Mouse (Mus musculus): ENCODE measurements around the gene Ahcyl1. TPM values are rescaled to one million over a fixed set of nuclear protein-coding genes. Genes with fewer than 3 reads are reported as not detected.
"Not testable (repeated sequence)": the region's sequence is repeated elsewhere in the genome, so short reads cannot be mapped to it uniquely, and the experiment has no call there.

Ahcyl1 gene
- polyA plus RNA-seq (2012; rRNA removed): 321 TPM in 2 replicates

GRCm38 (mm10) chr3:107695948-107696881 lies at the start of gene Ahcyl1:
TSS of gene Ahcyl1 (minus strand) at chr3:107696560.
- DNase-seq (ENCODE audit: extremely low spot score in 1 of 2, low spot score in 1 of 2): peak; percentile 99

GRCm38 (mm10) chr3:107746026-107746425 lies 49.7 kb upstream of the Ahcyl1 start:
- no peak for DNase-seq (ENCODE audit: extremely low spot score in 1 of 2, low spot score in 1 of 2)

- no peak for DNase-seq (ENCODE audit: extremely low spot score in 1 of 2, low spot score in 1 of 2)
Measured at GRCm38 (mm10) chr3:107743650-107744049, 47.3 kb upstream of the Ahcyl1 start.

GRCm38 (mm10) chr3:107743107-107743506 lies 46.7 kb upstream of the Ahcyl1 start:
- no peak for DNase-seq (ENCODE audit: extremely low spot score in 1 of 2, low spot score in 1 of 2)

GRCm38 (mm10) chr3:107742071-107742710 lies 45.8 kb upstream of the Ahcyl1 start:
- DNase-seq (ENCODE audit: extremely low spot score in 1 of 2, low spot score in 1 of 2): no peak

GRCm38 (mm10) chr3:107741387-107741786 lies 45.0 kb upstream of the Ahcyl1 start:
- no peak for DNase-seq (ENCODE audit: extremely low spot score in 1 of 2, low spot score in 1 of 2)

- peak in 1 of 2 experiments; percentile 73 for DNase-seq (ENCODE audit: extremely low spot score in 1 of 2, low spot score in 1 of 2)
Measured at GRCm38 (mm10) chr3:107740578-107741207, 44.3 kb upstream of the Ahcyl1 start.

GRCm38 (mm10) chr3:107739966-107740365 lies 43.6 kb upstream of the Ahcyl1 start:
- DNase-seq (ENCODE audit: extremely low spot score in 1 of 2, low spot score in 1 of 2): no peak

- DNase-seq (ENCODE audit: extremely low spot score in 1 of 2, low spot score in 1 of 2): no peak
Measured at GRCm38 (mm10) chr3:107739456-107739855, 43.1 kb upstream of the Ahcyl1 start.

GRCm38 (mm10) chr3:107738620-107739019 lies 42.3 kb upstream of the Ahcyl1 start:
- DNase-seq (ENCODE audit: extremely low spot score in 1 of 2, low spot score in 1 of 2): peak in 1 of 2 experiments; percentile 65

GRCm38 (mm10) chr3:107737609-107738190 lies 41.3 kb upstream of the Ahcyl1 start:
- no peak for DNase-seq (ENCODE audit: extremely low spot score in 1 of 2, low spot score in 1 of 2)

- DNase-seq (ENCODE audit: extremely low spot score in 1 of 2, low spot score in 1 of 2): not testable (repeated sequence)
Measured at GRCm38 (mm10) chr3:107735620-107736019, 39.3 kb upstream of the Ahcyl1 start.

- DNase-seq (ENCODE audit: extremely low spot score in 1 of 2, low spot score in 1 of 2): no peak
Measured at GRCm38 (mm10) chr3:107733329-107733728, 37.0 kb upstream of the Ahcyl1 start.

GRCm38 (mm10) chr3:107730236-107730635 lies 33.9 kb upstream of the Ahcyl1 start:
- DNase-seq (ENCODE audit: extremely low spot score in 1 of 2, low spot score in 1 of 2): no peak

GRCm38 (mm10) chr3:107728509-107728908 lies 32.1 kb upstream of the Ahcyl1 start:
- DNase-seq (ENCODE audit: extremely low spot score in 1 of 2, low spot score in 1 of 2): no peak

GRCm38 (mm10) chr3:107715971-107716370 lies 19.6 kb upstream of the Ahcyl1 start:
- DNase-seq (ENCODE audit: extremely low spot score in 1 of 2, low spot score in 1 of 2): no peak

- DNase-seq (ENCODE audit: extremely low spot score in 1 of 2, low spot score in 1 of 2): no peak
Measured at GRCm38 (mm10) chr3:107714276-107714933, 18.0 kb upstream of the Ahcyl1 start.

GRCm38 (mm10) chr3:107712081-107712480 lies 15.7 kb upstream of the Ahcyl1 start:
- DNase-seq (ENCODE audit: extremely low spot score in 1 of 2, low spot score in 1 of 2): no peak

- DNase-seq (ENCODE audit: extremely low spot score in 1 of 2, low spot score in 1 of 2): no peak
Measured at GRCm38 (mm10) chr3:107709156-107709555, 12.8 kb upstream of the Ahcyl1 start.

- no peak for DNase-seq (ENCODE audit: extremely low spot score in 1 of 2, low spot score in 1 of 2)
Measured at GRCm38 (mm10) chr3:107707239-107707638, 10.9 kb upstream of the Ahcyl1 start.
